Mouse (Mus musculus): ENCODE data around the gene Nyap1.

Nyap1 gene

DNA sequence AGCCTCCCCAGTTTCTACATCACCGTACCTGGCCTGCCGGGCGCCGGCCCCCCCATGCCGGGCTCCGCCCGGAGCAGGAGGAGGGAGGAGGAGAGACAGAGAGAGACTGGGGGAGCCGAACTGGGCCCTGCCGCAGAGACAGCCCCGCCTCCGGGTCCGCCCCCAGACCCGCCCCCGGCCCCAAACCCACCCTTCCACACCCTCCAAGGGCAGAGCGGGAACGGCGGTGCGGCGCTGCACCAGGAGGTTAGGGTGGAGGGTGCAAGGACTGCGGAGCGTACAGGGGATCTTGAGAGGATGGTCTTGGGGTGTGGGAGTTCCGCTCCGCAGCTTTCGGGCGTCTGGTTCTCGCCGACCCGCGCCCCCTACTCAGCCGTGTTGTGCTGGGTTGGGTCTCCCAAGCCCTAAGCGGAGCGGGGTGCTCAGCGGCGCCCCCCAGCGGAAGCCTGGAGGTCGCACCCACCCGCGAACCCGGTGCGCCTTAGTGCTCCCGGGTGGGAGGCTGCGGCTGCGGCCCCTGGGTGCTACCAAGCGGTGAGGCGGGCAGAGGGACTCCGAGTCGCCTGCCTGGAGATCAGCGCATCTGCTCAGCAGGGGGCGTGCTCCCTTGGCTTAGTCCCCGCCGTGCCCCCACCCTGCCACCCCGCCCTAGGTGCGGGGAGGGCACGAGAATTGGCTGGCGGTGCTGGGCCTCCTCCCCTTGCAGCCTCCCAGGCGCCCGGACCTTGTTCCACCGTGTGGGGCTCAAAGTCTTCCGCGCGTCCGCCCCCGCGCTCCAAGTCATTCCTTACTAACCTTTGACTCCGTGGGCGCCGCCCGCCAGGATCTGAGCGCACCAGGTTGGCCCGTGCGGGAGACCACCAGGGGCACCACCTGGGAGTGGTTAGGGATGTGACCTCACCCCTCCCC lies at the start of gene Nyap1:
Gene Nyap1, minus strand, starts transcription at position 585 of the 909 bp plus-strand sequence.
- DNase-seq, result peak; percentile 92

- DNase-seq, result no peak
Observed at GRCm38 (mm10) chr5:137788946-137789531, 47.6 kb upstream of the Nyap1 start.

- DNase-seq, result no peak
Observed at GRCm38 (mm10) chr5:137788171-137788570, 46.8 kb upstream of the Nyap1 start.

DNA sequence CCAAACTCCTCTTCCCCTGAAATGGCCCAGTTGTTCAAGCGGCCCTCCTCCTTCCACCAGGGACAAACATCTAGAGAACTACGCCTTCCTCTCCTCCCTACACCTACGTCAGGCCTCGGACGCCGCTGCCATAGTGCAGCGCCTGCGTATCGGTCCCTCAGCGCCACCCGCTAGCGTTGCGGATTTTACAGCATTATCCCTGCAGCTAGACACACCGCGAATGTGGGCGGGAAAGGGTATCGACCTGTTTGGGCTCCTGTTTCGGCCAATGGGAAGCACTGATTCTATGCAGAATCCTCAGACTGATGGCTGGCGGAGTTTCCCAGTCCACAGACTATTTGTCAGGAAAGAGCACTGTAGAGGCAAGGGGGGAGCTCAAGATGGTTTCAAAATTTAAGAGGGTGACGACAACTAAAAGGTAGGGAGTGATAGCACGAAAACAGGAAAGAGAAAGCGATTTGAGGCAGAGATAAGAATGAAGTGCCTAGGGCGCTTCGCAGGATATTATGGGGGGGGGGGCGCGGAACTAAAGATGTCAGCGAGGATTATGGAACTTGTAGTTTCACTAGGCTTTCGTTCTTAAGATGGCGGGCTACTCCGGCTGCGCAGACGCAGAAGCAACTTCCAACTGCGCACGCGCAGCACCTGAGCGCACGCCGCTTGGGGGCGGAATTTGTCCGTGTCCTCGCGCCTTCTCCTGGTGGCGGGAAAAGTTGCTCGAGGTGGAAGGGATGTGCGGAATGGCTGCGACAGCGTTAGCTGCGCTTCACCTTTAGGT lies 45.9 kb upstream of the Nyap1 start, which contains the start of the genes Mepce and Zcwpw1:
Gene Mepce, minus strand, starts transcription at position 505 of the 778 bp plus-strand sequence.
Gene Zcwpw1, plus strand, starts transcription at position 648 of the 778 bp plus-strand sequence.
- peak; percentile 94 for DNase-seq

DNA sequence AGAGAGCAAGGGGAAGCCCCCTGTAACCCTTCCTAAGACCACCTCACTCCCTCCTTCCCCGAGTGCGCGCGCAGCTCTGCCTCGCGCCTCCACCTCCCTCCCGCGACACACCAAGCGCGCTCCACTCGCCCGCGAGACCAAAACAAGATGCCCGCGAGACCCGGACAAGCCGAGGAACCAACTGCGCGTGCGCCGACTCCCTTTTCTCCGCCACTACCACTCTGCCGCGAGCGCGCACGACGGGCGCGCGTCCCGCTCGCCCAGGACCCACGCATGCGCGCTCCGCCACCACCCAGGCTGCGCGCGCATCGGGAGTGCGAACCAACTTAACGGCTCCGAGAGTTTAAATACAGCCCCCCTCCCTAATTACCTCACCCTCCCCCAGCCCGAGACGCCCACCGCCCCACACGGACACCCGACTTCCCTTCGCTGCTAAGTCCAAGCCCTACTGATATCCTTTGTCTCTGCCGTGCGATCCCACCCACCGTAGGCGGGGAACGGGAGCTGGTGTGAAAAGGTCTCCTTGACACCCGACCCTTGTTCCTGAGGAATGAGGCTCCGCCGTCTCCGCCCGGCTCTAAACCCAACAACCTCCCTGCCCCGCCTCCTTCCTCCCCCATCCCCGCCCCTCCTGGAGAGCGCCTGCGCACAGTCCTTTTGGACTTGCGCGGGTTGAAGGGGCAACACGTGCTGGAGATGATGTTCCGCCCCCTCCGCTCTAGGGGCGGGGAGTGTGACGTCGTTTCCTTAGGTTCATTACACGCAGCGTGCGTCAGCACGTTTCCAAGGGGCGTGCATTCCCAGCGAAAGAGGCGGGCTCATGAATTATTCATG lies 44.9 kb upstream of the Nyap1 start:
- DNase-seq, result peak; percentile 99

- peak; percentile 61 for DNase-seq
Observed at GRCm38 (mm10) chr5:137785164-137786031, 44.0 kb upstream of the Nyap1 start.

DNA sequence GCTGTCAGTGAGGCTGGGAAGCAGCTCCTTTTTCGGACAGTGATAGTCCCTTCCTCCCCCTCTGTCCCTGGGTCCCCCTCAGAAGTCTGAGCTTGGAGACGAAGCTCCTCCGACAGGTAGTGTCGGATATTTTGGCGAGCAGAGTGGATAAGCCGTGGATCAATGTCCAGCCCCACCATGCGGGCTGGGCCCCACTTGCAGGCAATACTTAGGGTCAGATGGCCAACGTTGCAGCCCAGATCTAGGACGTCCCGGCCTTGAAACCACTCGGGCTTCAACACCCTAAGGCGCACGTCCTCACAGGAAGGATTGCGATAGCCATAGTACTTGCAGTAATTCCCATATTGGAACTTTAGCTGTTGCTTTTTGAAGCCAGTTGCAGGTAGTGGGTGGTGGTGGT lies 43.1 kb upstream of the Nyap1 start:
- no peak for DNase-seq

DNA sequence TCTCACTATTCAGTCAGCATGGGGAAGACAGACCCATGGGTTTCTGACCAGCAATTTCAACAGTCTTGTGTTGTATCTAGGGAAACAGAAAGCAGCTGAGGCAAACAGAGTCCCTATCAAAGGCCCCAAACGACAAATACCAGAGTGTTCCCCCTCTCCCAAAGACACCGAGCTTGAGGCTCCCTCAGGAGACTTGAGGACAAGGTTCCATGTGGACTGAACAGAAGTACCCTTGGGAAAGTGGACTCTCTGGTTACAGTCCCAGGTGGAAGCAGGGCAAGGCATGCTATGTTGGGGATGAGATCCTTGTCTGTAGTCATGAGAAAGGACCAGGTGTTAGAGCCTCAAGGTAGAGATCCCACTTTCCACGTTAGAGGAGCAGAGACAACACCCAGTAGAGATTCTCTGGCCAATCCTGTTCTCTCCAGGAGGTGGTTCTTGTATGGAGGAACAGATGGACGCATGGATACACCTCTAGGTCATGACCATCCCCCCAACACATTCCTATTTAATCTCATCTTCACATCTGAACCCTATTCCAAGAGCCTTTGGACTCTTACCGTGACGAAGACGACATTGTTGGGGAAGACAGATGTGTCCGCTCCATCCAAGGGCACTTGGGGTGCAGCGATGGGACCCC lies 42.6 kb upstream of the Nyap1 start:
- DNase-seq, result no peak

- no peak for DNase-seq
Observed at GRCm38 (mm10) chr5:137782776-137783522, 41.5 kb upstream of the Nyap1 start.

- no peak for DNase-seq
Observed at GRCm38 (mm10) chr5:137781661-137782060, 40.3 kb upstream of the Nyap1 start.

GRCm38 (mm10) chr5:137779053-137779933 lies 37.9 kb upstream of the Nyap1 start:
- peak; percentile 73 for DNase-seq

DNA sequence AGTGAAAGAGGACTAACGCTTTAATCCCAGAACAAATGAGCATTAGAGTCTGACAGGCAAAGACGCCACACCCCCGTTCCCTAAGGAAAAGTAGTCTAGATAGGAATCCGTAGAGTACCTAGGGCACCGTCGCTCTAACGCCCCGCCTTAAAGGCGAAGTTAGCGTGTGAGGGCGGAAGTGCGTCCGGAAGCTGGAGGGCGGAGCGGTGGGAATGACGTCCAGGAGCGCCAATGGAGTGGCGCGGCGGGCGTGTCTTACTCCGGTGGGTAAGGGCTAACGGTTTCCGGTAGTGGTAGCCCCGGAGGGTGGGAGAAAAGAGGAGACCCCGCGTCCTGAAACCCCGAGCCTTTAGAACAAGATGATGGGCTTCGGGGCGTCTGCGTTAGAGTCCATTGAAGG lies 37.2 kb upstream of the Nyap1 start, which contains the start of gene Ppp1r35:
Gene Ppp1r35, plus strand, starts transcription at position 215 of the 400 bp plus-strand sequence.
- peak; percentile 96 for DNase-seq

DNA sequence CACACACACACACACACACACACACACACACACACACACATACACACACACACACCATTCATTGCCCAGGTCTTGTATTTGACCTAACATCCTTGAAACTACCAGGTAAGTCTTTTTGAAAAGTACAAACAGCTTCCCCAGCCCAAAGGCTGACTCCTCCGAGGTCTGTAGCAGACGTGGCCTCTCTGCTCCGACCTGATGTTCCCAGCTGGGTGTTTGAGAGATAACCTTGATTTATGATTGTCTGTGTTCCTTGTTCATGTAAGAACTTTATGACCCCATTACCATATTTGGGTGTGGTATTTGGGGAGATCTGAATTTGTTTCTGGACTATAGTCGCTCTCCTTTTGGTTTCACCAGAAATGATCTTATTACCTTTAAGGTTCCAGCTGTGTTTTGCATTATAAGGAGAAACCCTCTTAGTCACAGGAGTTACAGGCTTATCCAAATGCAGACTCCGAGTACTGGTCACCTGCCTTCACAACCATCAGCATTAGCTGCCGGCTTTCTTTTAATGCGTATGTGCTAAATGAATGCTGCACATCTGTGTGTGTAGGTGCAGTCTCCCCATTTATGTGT lies 35.9 kb upstream of the Nyap1 start:
- DNase-seq, result no peak

GRCm38 (mm10) chr5:137776408-137776918 lies 35.1 kb upstream of the Nyap1 start:
- peak; percentile 45 for DNase-seq

DNA sequence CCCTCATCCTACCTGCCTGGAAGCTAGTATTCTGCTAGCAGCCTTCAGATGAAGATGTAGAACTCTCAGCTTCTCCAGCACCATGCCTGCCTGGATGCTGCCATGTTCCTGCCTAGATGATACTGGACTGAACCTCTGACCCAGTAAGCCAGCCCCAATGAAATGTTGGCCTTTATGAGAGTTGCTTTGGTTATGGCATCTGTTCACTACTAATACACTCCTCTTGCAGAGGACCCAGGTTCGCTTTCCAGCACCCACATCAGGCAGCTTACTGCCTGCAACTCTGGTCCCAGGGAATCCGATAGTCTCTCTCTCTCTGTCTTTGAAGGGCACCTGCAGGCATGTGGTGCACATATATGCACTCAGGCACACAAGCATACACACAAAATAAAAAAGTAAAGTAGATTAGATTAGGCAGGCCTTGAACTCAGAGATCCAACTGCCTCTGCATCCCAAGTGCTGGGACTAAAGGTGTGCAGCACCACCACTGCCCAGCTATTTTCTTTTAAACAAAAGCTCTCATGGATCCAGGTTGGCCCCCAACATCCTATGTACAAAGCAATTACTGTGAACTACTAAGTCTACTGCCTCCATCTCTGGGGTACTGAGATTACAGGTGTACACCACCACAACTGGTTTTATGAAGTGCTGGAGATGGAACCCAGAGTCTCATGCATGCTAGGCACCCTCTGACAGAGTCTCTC lies 34.3 kb upstream of the Nyap1 start:
- DNase-seq, result no peak

DNA sequence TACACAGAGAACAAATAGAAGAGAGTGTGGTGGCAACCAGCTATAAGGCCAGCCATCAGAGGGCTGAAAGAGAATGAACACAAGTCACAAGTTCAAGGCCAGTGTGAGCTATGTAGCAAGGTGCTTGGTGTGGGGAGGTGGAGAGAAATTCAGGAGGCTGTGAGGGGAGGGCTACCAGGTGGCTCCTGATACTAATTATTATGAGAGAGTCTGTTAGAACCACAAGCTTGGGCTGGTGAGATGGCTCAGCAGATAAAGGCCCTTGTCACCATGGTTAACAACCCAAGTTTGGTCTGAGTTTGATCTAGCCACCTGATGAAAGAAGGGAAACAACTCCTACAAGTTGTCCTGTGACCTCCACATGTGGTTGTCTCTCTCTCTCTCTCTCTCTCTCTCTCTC lies 31.3 kb upstream of the Nyap1 start:
- no peak for DNase-seq

DNA sequence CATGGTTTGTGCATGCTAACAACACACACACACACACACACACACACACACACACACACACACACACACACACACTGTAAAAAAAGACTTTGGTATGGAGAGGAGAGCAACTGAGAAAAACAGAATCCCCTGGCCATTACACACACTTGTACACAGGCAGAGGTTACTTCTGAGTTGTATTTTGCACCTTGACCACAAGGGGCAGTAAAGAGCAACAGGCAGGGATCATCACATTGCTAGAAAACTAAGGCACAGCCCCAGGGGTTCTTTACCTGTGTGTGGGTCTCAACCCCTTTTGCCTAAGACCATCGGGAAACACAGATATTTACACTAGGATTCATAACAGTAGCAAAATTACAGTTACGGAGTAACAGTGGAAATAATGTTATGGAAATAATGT lies 29.3 kb upstream of the Nyap1 start:
- peak; percentile 55 for DNase-seq

- DNase-seq, result no peak
Observed at GRCm38 (mm10) chr5:137768475-137768874, 27.1 kb upstream of the Nyap1 start.

Data from liver (tissue).